Mouse (Mus musculus) heart, postnatal 0 days (tissue): ENCODE data around the gene Sds. TPM values are rescaled to one million over a fixed set of nuclear protein-coding genes. Genes with fewer than 3 reads are reported as not detected.

ENCODE experiments used
- ATAC-seq: fragments of 200-750 bp; cut with Nextera tagmentation; 2 replicates; pipeline ENCODE4 v1.8.0; 2017; ENCODE audit warnings: low read depth, moderate number of reproducible peaks, moderate library complexity; ENCODE audit not compliant: insufficient read depth
- DNase-seq: peaks from one replicate; pipeline ENCODE4 v3.0.0-alpha.2; 2016; ENCODE audit warnings: low spot score
- H3K27ac ChIP-seq: fragments of 300-500 bp; sonication (generic); 2 replicates; pipeline ENCODE4 v1.5.1; 2014; ENCODE audit warnings: low read depth, mild to moderate bottlenecking
- H3K27me3 ChIP-seq: fragments of 300-500 bp; sonication (generic); 2 replicates; pipeline ENCODE4 v1.6.1; 2014; ENCODE audit warnings: low read length, mixed read lengths; ENCODE audit not compliant: control insufficient read depth, insufficient read depth
- H3K36me3 ChIP-seq: fragments of 300-500 bp; sonication (generic); replicated peaks from 2 replicates; pipeline ENCODE4 v1.6.1; 2014; ENCODE audit warnings: low read length, mixed read lengths; ENCODE audit not compliant: control insufficient read depth, insufficient read depth
- H3K4me1 ChIP-seq: fragments of 300-500 bp; sonication (generic); 2 replicates; pipeline ENCODE4 v1.6.1; 2014; ENCODE audit warnings: antibody characterized with exemption; ENCODE audit not compliant: control insufficient read depth, insufficient read depth
- H3K4me2 ChIP-seq: fragments of 300-500 bp; sonication (generic); 2 replicates; pipeline ENCODE4 v1.6.1; 2014; ENCODE audit warnings: low read depth, mild to moderate bottlenecking, low read length, moderate library complexity
- H3K4me3 ChIP-seq: fragments of 300-500 bp; sonication (generic); 2 replicates; pipeline ENCODE4 v1.5.1; 2014; ENCODE audit warnings: low read depth, low read length
- H3K9ac ChIP-seq: fragments of 300-500 bp; sonication (generic); replicated peaks from 2 replicates; pipeline ENCODE4 v1.6.1; 2014; ENCODE audit warnings: low read depth, low read length, mixed read lengths
- H3K9me3 ChIP-seq: fragments of 300-500 bp; sonication (generic); replicated peaks from 2 replicates; pipeline ENCODE4 v1.6.1; 2016; ENCODE audit warnings: low read length; ENCODE audit not compliant: control insufficient read depth
- CTCF ChIP-seq: IDR thresholded peaks from 2 replicates; pipeline ENCODE4 v1.5.1; 2016; ENCODE audit warnings: antibody characterized with exemption, control low read depth, low read depth
- EP300 ChIP-seq: IDR thresholded peaks from 2 replicates; pipeline ENCODE4 v1.6.1; 2016; ENCODE audit warnings: antibody characterized with exemption, low read depth
- WGBS: fragments of 180-500 bp; shearing (Covaris S2); extraction: QIAGEN DNeasy Blood & Tissue Kit; methylation state at CpG from one replicate; pipeline ENCODE4 v1.1.7; 2014; 5-methylcytosine and 5-hydroxymethylcytosine counted together
- polyA plus RNA-seq: library from polyadenylated mRNA; unstranded; fragments of >200 nt; fragmentation: Nextera tagmentation; extraction: Ambion mirVana; gene quantifications from 2 replicates; pipeline ENCODE4 v1.2.1, GENCODE M21; 2015
- total RNA-seq: library from RNA; depleted of rRNA; stranded (reverse); fragments of >200 nt; gene quantifications from 2 replicates; pipeline ENCODE4 v1.2.3, GENCODE M21; 2014; ENCODE audit warnings: low replicate concordance

Gene Sds
- total and polyA plus RNA-seq, 2 experiments from 2014 or later: not detected

GRCm38 (mm10) chr5:120502147-120502621 lies 25.9 kb downstream of the Sds start:
- ATAC-seq: no peak
- no peak for TF ChIP-seq CTCF
- no peak for TF ChIP-seq EP300
- Histone ChIP-seq H3K27me3 (no peaks in the 10 kb centered on the region), H3K9ac (peak overlapping the region; percentile 83; the same call in 1 of the 2 replicates), H3K4me2 (peak overlapping the region; percentile 98), H3K36me3 (peaks cover 14% of the 10 kb centered on the region; the same call in 1 of the 2 replicates), H3K27ac (no peak overlapping the region), H3K9me3 (no peaks in the 10 kb centered on the region), H3K4me1 (peaks cover 15% of the 10 kb centered on the region), H3K4me3 (peak overlapping the region; percentile 93)
- DNase-seq: no peak
- WGBS: 52% methylated on average over 9 of the region's 9 CpGs

- 4% methylated on average over 12 of the region's 12 CpGs for WGBS
- no peak for TF ChIP-seq EP300
- no peak for TF ChIP-seq CTCF
- Histone ChIP-seq H3K4me3 (peak overlapping the region; percentile 93), H3K27me3 (no peaks in the 10 kb centered on the region), H3K9me3 (no peaks in the 10 kb centered on the region), H3K4me2 (peak overlapping the region; percentile 98), H3K9ac (peak overlapping the region; percentile 83), H3K27ac (peak overlapping the region; percentile 31), H3K4me1 (peaks cover 15% of the 10 kb centered on the region), H3K36me3 (peaks cover 12% of the 10 kb centered on the region; the same call in 1 of the 2 replicates)
- no peak for DNase-seq
- no peak for ATAC-seq
Measured at GRCm38 (mm10) chr5:120502675-120503143, 26.4 kb downstream of the Sds start.

GRCm38 (mm10) chr5:120503144-120503795 lies 26.9 kb downstream of the Sds start, which contains the start of gene Plbd2:
Plbd2 (minus strand) TSS chr5:120503625.
- DNase-seq: peak; percentile 89
- H3K27ac ChIP-seq: peak within 1 kb of the TSS; percentile 31
- no peaks in the 10 kb centered on the region for H3K27me3 ChIP-seq
- TF ChIP-seq CTCF (no peak), EP300 (no peak)
- H3K9me3 ChIP-seq: no peaks in the 10 kb centered on the region
- H3K4me3 ChIP-seq: peak within 1 kb of the TSS; percentile 93
- WGBS: 1% methylated on average over 37 of the region's 55 CpGs
- H3K4me2 ChIP-seq: peak within 1 kb of the TSS; percentile 98
- peak; percentile 91 for ATAC-seq
- H3K36me3 ChIP-seq: peaks cover 6% of the 10 kb centered on the region; the same call in 1 of the 2 replicates
- H3K9ac ChIP-seq: peak within 1 kb of the TSS; percentile 83
- peaks cover 15% of the 10 kb centered on the region for H3K4me1 ChIP-seq

- WGBS: 24% methylated on average over 16 of the region's 16 CpGs
- Histone ChIP-seq H3K4me2 (no peak overlapping the region), H3K4me1 (peaks cover 15% of the 10 kb centered on the region), H3K9me3 (no peaks in the 10 kb centered on the region), H3K4me3 (no peak overlapping the region), H3K9ac (no peak overlapping the region), H3K36me3 (no peaks in the 10 kb centered on the region), H3K27ac (no peak overlapping the region), H3K27me3 (no peaks in the 10 kb centered on the region)
- DNase-seq: peak; percentile 63
- peak; percentile 85 for TF ChIP-seq CTCF
- no peak for TF ChIP-seq EP300
- peak; percentile 28; the same call in 1 of the 2 replicates for ATAC-seq
Measured at GRCm38 (mm10) chr5:120505368-120505767, 29.0 kb downstream of the Sds start.

- WGBS: 62% methylated on average over 9 of the region's 9 CpGs
- ATAC-seq (no peak), DNase-seq (no peak)
- H3K4me1 ChIP-seq: peaks cover 15% of the 10 kb centered on the region
- no peaks in the 10 kb centered on the region for H3K9me3 ChIP-seq
- no peaks in the 10 kb centered on the region for H3K27me3 ChIP-seq
- no peak overlapping the region for H3K4me3 ChIP-seq
- no peaks in the 10 kb centered on the region for H3K36me3 ChIP-seq
- H3K4me2 ChIP-seq: no peak overlapping the region
- TF ChIP-seq EP300: no peak
- no peak for TF ChIP-seq CTCF
- no peak overlapping the region for H3K27ac ChIP-seq
- H3K9ac ChIP-seq: no peak overlapping the region
Measured at GRCm38 (mm10) chr5:120505781-120506180, 29.5 kb downstream of the Sds start.
